Mouse (Mus musculus) hindbrain, embryonic 16.5 days (tissue): ENCODE measurements around the gene Grik1. TPM values are rescaled to one million over a fixed set of nuclear protein-coding genes. Genes with fewer than 3 reads are reported as not detected.

Source experiments
- ATAC-seq: fragments of 200-750 bp; cut with Nextera tagmentation; 2 replicates; pipeline ENCODE4 v1.8.0; 2017; ENCODE audit warnings: moderate TSS enrichment, moderate library complexity
- H3K27ac ChIP-seq: fragments of 300-500 bp; sonication (generic); 2 replicates; pipeline ENCODE4 v1.5.1; 2014; ENCODE audit warnings: low read depth, mild to moderate bottlenecking, control low read depth, low read length, moderate library complexity
- H3K27me3 ChIP-seq: fragments of 300-500 bp; sonication (generic); replicated peaks from 2 replicates; pipeline ENCODE4 v1.6.1; 2014; ENCODE audit warnings: low read length; ENCODE audit not compliant: control insufficient read depth, insufficient read depth
- H3K36me3 ChIP-seq: fragments of 300-500 bp; sonication (generic); 2 replicates; pipeline ENCODE4 v1.6.1; 2014; ENCODE audit warnings: mild to moderate bottlenecking, low read length, moderate library complexity, mixed read lengths; ENCODE audit not compliant: control insufficient read depth, insufficient read depth
- H3K4me1 ChIP-seq: fragments of 300-500 bp; sonication (generic); 2 replicates; pipeline ENCODE4 v1.6.1; 2014; ENCODE audit warnings: low read depth, low read length; ENCODE audit not compliant: control insufficient read depth, insufficient read depth
- H3K4me2 ChIP-seq: fragments of 300-500 bp; sonication (generic); 2 replicates; pipeline ENCODE4 v1.6.1; 2014; ENCODE audit warnings: mild to moderate bottlenecking, low read length, control low read depth, moderate library complexity
- H3K4me3 ChIP-seq: fragments of 300-500 bp; sonication (generic); 2 replicates; pipeline ENCODE4 v1.5.1; 2014; ENCODE audit warnings: mild to moderate bottlenecking, low read length, control low read depth, moderate library complexity
- H3K9ac ChIP-seq: fragments of 300-500 bp; sonication (generic); 2 replicates; pipeline ENCODE4 v1.6.1; 2014; ENCODE audit warnings: low read depth, mild to moderate bottlenecking, control low read depth, low read length, moderate library complexity
- H3K9me3 ChIP-seq: fragments of 300-500 bp; sonication (generic); 2 replicates; pipeline ENCODE4 v1.6.1; 2014; ENCODE audit warnings: mild to moderate bottlenecking, low read length, moderate library complexity; ENCODE audit not compliant: control insufficient read depth
- WGBS: fragments of 180-500 bp; shearing (Covaris S2); extraction: QIAGEN DNeasy Blood & Tissue Kit; methylation state at CpG from one replicate; pipeline ENCODE4 v1.1.7; 2014; 5-methylcytosine and 5-hydroxymethylcytosine counted together
- polyA plus RNA-seq: library from polyadenylated mRNA; unstranded; fragments of >200 nt; fragmentation: Nextera tagmentation; extraction: Ambion mirVana; gene quantifications from 2 replicates; pipeline ENCODE4 v1.2.1, GENCODE M21; 2015

Gene Grik1
- 40.3 and 43.1 TPM in 2 replicates for polyA plus RNA-seq

GRCm38 (mm10) chr16:88290132-88290772 is at the start of gene Grik1:
Grik1 (minus strand) TSS chr16:88290265.
- peaks cover 3% of the 10 kb centered on the region; the same call in 1 of the 2 replicates for H3K4me1 ChIP-seq
- H3K9me3 ChIP-seq, result no peaks in the 10 kb centered on the region
- no peaks in the 10 kb centered on the region; the same call in 1 of the 2 replicates for H3K27me3 ChIP-seq
- peak within 1 kb of the TSS; percentile 72 for H3K9ac ChIP-seq
- H3K4me3 ChIP-seq, result peak within 1 kb of the TSS; percentile 67
- ATAC-seq, result peak; percentile 90
- H3K36me3 ChIP-seq, result no peaks in the 10 kb centered on the region
- under 1% methylated on average over 27 of the region's 27 CpGs for WGBS
- H3K27ac ChIP-seq, result peak within 1 kb of the TSS; percentile 77
- H3K4me2 ChIP-seq, result peak within 1 kb of the TSS; percentile 94

GRCm38 (mm10) chr16:88294209-88294608 is 4.1 kb upstream of the Grik1 start:
- no peak overlapping the region for H3K4me2 ChIP-seq
- H3K4me3 ChIP-seq, result no peak overlapping the region
- H3K9me3 ChIP-seq, result no peaks in the 10 kb centered on the region
- H3K4me1 ChIP-seq, result peaks cover 3% of the 10 kb centered on the region; the same call in 1 of the 2 replicates
- WGBS, result 58% methylated on average over 3 of the region's 3 CpGs
- no peaks in the 10 kb centered on the region; the same call in 1 of the 2 replicates for H3K27me3 ChIP-seq
- H3K9ac ChIP-seq, result no peak overlapping the region
- no peak for ATAC-seq
- H3K27ac ChIP-seq, result no peak overlapping the region
- no peaks in the 10 kb centered on the region for H3K36me3 ChIP-seq

DNA sequence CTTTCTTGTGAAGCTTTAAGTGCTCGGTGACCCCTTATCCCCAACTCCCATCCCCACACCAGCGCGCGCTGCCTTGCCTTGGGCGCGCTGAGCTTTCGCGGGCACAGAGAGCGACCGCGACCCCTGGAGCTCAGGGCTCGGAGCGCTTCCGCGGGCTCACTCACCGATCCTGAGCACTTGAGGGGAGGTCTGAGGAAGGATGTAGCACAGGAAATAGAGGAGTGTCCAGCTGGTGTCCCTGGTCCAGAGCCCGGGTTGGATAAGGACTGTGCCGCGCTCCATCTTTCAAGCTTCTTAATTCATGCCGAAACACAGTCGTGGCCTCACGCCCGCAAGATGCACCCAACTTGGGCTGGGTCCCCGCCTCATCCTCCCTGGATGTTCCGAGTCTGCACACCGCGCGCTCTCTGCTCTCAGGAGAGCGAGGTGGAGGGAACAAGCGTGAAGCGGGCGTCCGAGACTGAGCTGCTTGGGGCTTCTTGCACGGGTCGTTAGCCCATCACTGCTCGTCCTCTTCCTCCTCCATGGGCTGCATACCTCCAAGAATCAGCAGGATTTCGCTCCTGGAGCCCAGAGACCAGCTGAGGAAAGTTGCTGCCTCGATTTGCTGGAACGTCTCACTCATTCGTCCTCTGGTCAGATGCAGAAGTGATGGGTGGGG is 514 bp downstream of the Grik1 start:
- peak overlapping the region; percentile 67 for H3K4me3 ChIP-seq
- ATAC-seq, result peak; percentile 83
- peak overlapping the region; percentile 94 for H3K4me2 ChIP-seq
- H3K36me3 ChIP-seq, result no peaks in the 10 kb centered on the region
- no peaks in the 10 kb centered on the region for H3K9me3 ChIP-seq
- H3K4me1 ChIP-seq, result peaks cover 3% of the 10 kb centered on the region; the same call in 1 of the 2 replicates
- H3K27me3 ChIP-seq, result no peaks in the 10 kb centered on the region; the same call in 1 of the 2 replicates
- under 1% methylated on average over 39 of the region's 40 CpGs for WGBS
- H3K27ac ChIP-seq, result peak overlapping the region; percentile 77
- peak overlapping the region; percentile 72 for H3K9ac ChIP-seq

GRCm38 (mm10) chr16:88258407-88258806 is 31.7 kb downstream of the Grik1 start:
- Histone ChIP-seq H3K4me1 (no peaks in the 10 kb centered on the region), H3K4me3 (no peak overlapping the region), H3K9me3 (no peaks in the 10 kb centered on the region), H3K9ac (no peak overlapping the region), H3K36me3 (no peaks in the 10 kb centered on the region), H3K4me2 (no peak overlapping the region), H3K27ac (no peak overlapping the region), H3K27me3 (no peaks in the 10 kb centered on the region)
- ATAC-seq, result no peak
- 63% methylated on average over 4 of the region's 4 CpGs for WGBS

- H3K9ac ChIP-seq, result no peak overlapping the region
These were observed 33.0 kb downstream of the Grik1 start for GRCm38 (mm10) chr16:88257072-88257471.

GRCm38 (mm10) chr16:88256101-88256500 is 34.0 kb downstream of the Grik1 start:
- H3K27me3 ChIP-seq, result no peaks in the 10 kb centered on the region
- WGBS, result 80% methylated on average over 3 of the region's 3 CpGs
- no peak overlapping the region for H3K27ac ChIP-seq
- H3K9ac ChIP-seq, result no peak overlapping the region
- no peak overlapping the region for H3K4me2 ChIP-seq
- no peak overlapping the region for H3K4me3 ChIP-seq
- no peaks in the 10 kb centered on the region for H3K9me3 ChIP-seq
- peak; percentile 58; the same call in 1 of the 2 replicates for ATAC-seq
- no peaks in the 10 kb centered on the region for H3K36me3 ChIP-seq
- H3K4me1 ChIP-seq, result no peaks in the 10 kb centered on the region

More at GRCm38 (mm10) chr16:88257072-88257471, 33.0 kb downstream of the Grik1 start:
- ATAC-seq, result no peak
- no peaks in the 10 kb centered on the region for H3K9me3 ChIP-seq
- no peaks in the 10 kb centered on the region for H3K27me3 ChIP-seq
- WGBS, result 67% methylated on average over 5 of the region's 5 CpGs
- no peak overlapping the region for H3K4me2 ChIP-seq
- no peaks in the 10 kb centered on the region for H3K36me3 ChIP-seq
- H3K4me3 ChIP-seq, result no peak overlapping the region
- H3K4me1 ChIP-seq, result no peaks in the 10 kb centered on the region
- no peak overlapping the region for H3K27ac ChIP-seq

DNA sequence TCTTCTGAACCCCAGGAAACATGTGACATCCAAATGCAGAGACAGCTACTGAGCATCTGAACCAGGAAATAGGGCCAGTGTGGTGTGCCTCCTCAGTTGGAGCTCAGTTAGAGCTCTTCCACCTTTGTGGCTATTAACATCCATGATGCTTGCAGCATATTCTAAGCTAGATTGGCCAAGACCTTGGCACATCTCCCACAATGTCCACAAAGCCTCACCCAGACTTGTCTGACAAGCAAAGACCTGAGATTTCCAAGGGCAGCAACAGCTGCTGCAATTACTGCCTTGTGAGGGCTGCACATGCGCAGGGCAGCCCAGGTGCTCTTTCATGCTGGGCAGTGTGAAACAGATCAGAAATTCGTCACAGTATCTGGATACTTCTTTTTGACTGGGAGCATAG is 37.4 kb downstream of the Grik1 start:
- no peak overlapping the region for H3K4me3 ChIP-seq
- no peak overlapping the region for H3K4me2 ChIP-seq
- no peak for ATAC-seq
- no peaks in the 10 kb centered on the region for H3K36me3 ChIP-seq
- H3K27ac ChIP-seq, result no peak overlapping the region
- no peaks in the 10 kb centered on the region for H3K27me3 ChIP-seq
- no peaks in the 10 kb centered on the region; the same call in 1 of the 2 replicates for H3K4me1 ChIP-seq
- H3K9me3 ChIP-seq, result no peaks in the 10 kb centered on the region
- H3K9ac ChIP-seq, result no peak overlapping the region
- WGBS, result 67% methylated on average over 2 of the region's 2 CpGs

GRCm38 (mm10) chr16:88251049-88251448 is 39.0 kb downstream of the Grik1 start:
- WGBS, result 81% methylated on average over 5 of the region's 5 CpGs
- no peaks in the 10 kb centered on the region for H3K9me3 ChIP-seq
- H3K4me2 ChIP-seq, result no peak overlapping the region
- H3K36me3 ChIP-seq, result no peaks in the 10 kb centered on the region
- ATAC-seq, result no peak
- H3K27ac ChIP-seq, result no peak overlapping the region
- H3K4me3 ChIP-seq, result no peak overlapping the region
- H3K27me3 ChIP-seq, result no peaks in the 10 kb centered on the region
- no peak overlapping the region for H3K9ac ChIP-seq
- no peaks in the 10 kb centered on the region; the same call in 1 of the 2 replicates for H3K4me1 ChIP-seq

DNA sequence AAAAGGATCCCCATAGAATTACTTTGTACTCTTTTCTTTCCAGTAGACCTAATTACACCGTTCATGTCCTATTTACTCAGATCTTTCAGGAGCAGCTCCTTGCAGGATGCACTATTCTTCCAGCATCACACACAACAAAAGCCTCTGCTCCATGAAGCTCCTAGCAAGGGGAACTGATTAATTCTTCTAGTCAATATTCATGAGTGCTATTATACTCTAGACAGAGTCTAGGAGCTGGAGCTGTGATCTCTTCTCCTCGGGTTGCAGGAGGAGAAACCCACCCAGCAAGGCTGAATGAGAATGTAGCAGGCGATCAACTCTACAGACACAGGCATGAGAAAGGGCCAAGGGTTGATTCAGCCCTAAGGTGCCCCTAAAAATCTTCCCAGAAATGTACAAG is 40.2 kb downstream of the Grik1 start:
- ATAC-seq, result no peak
- H3K4me1 ChIP-seq, result no peaks in the 10 kb centered on the region; the same call in 1 of the 2 replicates
- no peak overlapping the region for H3K9ac ChIP-seq
- no peaks in the 10 kb centered on the region for H3K9me3 ChIP-seq
- 16% methylated on average over 3 of the region's 3 CpGs for WGBS
- H3K4me3 ChIP-seq, result no peak overlapping the region
- no peaks in the 10 kb centered on the region for H3K27me3 ChIP-seq
- H3K27ac ChIP-seq, result no peak overlapping the region
- H3K4me2 ChIP-seq, result no peak overlapping the region
- H3K36me3 ChIP-seq, result no peaks in the 10 kb centered on the region
